Mouse (Mus musculus) testis, adult 2 months (tissue): Measurements from ENCODE around the gene Tgfa. TPM values are rescaled to one million over a fixed set of nuclear protein-coding genes. Genes with fewer than 3 reads are reported as not detected.

Experiments used
- H3K27ac ChIP-seq: fragments of 200-500 bp; 2 replicates; pipeline ENCODE4 v1.5.1; 2012; ENCODE audit warnings: low read depth, low read length; ENCODE audit not compliant: control insufficient read depth, insufficient read depth
- H3K27me3 ChIP-seq: fragments of 200-500 bp; 2 replicates; pipeline ENCODE4 v1.6.1; 2012; ENCODE audit warnings: mild to moderate bottlenecking, low read length, moderate library complexity; ENCODE audit not compliant: control insufficient read depth, insufficient read depth
- H3K36me3 ChIP-seq: fragments of 200-500 bp; 2 replicates; pipeline ENCODE4 v1.6.1; 2012; ENCODE audit warnings: mild to moderate bottlenecking, low read length; ENCODE audit not compliant: control insufficient read depth, insufficient read depth
- H3K4me1 ChIP-seq: fragments of 200-500 bp; 2 replicates; pipeline ENCODE4 v1.6.1; 2012; ENCODE audit warnings: low read length; ENCODE audit not compliant: control insufficient read depth, insufficient read depth
- H3K4me3 ChIP-seq: fragments of 200-500 bp; 2 replicates; pipeline ENCODE4 v1.5.1; 2012; ENCODE audit warnings: low read depth, mild to moderate bottlenecking, low read length, moderate library complexity, mixed read lengths; ENCODE audit not compliant: control insufficient read depth
- CTCF ChIP-seq: fragments of 200-500 bp; IDR thresholded peaks from 2 replicates; pipeline ENCODE4 v1.5.1; 2012; ENCODE audit warnings: low read depth, mild to moderate bottlenecking, inconsistent platforms, low read length, moderate library complexity; ENCODE audit not compliant: control insufficient read depth, insufficient read depth, insufficient replicate concordance
- POLR2A ChIP-seq: fragments of 200-500 bp; IDR thresholded peaks from 2 replicates; pipeline ENCODE4 v1.6.1; 2012; ENCODE audit warnings: low read depth, mild to moderate bottlenecking, inconsistent platforms, low read length, moderate library complexity; ENCODE audit not compliant: control insufficient read depth
- polyA plus RNA-seq: library from polyadenylated mRNA; depleted of rRNA; stranded (reverse); fragments of >200 nt; gene quantifications from 2 replicates; pipeline ENCODE4 v1.2.3, GENCODE M21; 2012

Tgfa gene
- polyA plus RNA-seq, 1 experiment: 2.7 TPM

- TF ChIP-seq POLR2A (no peak), CTCF (no peak)
- Histone ChIP-seq H3K4me3 (no peak overlapping the region), H3K36me3 (no peaks in the 10 kb centered on the region), H3K27me3 (no peaks in the 10 kb centered on the region), H3K27ac (no peak overlapping the region), H3K4me1 (no peaks in the 10 kb centered on the region; the same call in 1 of the 2 replicates)
Observed at GRCm38 (mm10) chr6:86271130-86271529, 76.1 kb downstream of the Tgfa start.

GRCm38 (mm10) chr6:86275704-86276103 is 80.7 kb downstream of the Tgfa start:
- TF ChIP-seq POLR2A: no peak
- TF ChIP-seq CTCF: no peak
- H3K36me3 ChIP-seq: no peaks in the 10 kb centered on the region
- no peaks in the 10 kb centered on the region for H3K27me3 ChIP-seq
- H3K27ac ChIP-seq: no peak overlapping the region
- H3K4me1 ChIP-seq: no peaks in the 10 kb centered on the region
- no peak overlapping the region for H3K4me3 ChIP-seq

GRCm38 (mm10) chr6:86276816-86277215 is 81.8 kb downstream of the Tgfa start:
- Histone ChIP-seq H3K4me1 (no peaks in the 10 kb centered on the region), H3K36me3 (no peaks in the 10 kb centered on the region), H3K27me3 (no peaks in the 10 kb centered on the region), H3K27ac (no peak overlapping the region), H3K4me3 (no peak overlapping the region)
- TF ChIP-seq CTCF: no peak
- TF ChIP-seq POLR2A: no peak

- no peak overlapping the region for H3K27ac ChIP-seq
- H3K4me1 ChIP-seq: no peaks in the 10 kb centered on the region
- no peaks in the 10 kb centered on the region for H3K36me3 ChIP-seq
- no peak overlapping the region for H3K4me3 ChIP-seq
- no peak for TF ChIP-seq POLR2A
- no peak for TF ChIP-seq CTCF
- H3K27me3 ChIP-seq: no peaks in the 10 kb centered on the region
Observed at GRCm38 (mm10) chr6:86277620-86278019, 82.6 kb downstream of the Tgfa start.

GRCm38 (mm10) chr6:86281573-86282210 is 86.7 kb downstream of the Tgfa start:
- Histone ChIP-seq H3K27ac (no peak overlapping the region), H3K4me1 (no peaks in the 10 kb centered on the region), H3K36me3 (no peaks in the 10 kb centered on the region), H3K27me3 (no peaks in the 10 kb centered on the region), H3K4me3 (no peak overlapping the region)
- TF ChIP-seq CTCF (no peak), POLR2A (no peak)

- H3K4me1 ChIP-seq: no peaks in the 10 kb centered on the region
- no peak overlapping the region for H3K27ac ChIP-seq
- no peaks in the 10 kb centered on the region for H3K36me3 ChIP-seq
- H3K27me3 ChIP-seq: no peaks in the 10 kb centered on the region
- TF ChIP-seq CTCF: no peak
- TF ChIP-seq POLR2A: no peak
- no peak overlapping the region for H3K4me3 ChIP-seq
Observed at GRCm38 (mm10) chr6:86293301-86293700, 98.3 kb downstream of the Tgfa start.

GRCm38 (mm10) chr6:86295451-86295850 is 100.4 kb downstream of the Tgfa start:
- Histone ChIP-seq H3K36me3 (no peaks in the 10 kb centered on the region), H3K27me3 (no peaks in the 10 kb centered on the region), H3K4me3 (no peak overlapping the region), H3K4me1 (no peaks in the 10 kb centered on the region), H3K27ac (no peak overlapping the region)
- TF ChIP-seq CTCF: no peak
- TF ChIP-seq POLR2A: no peak
